Mouse (Mus musculus): ENCODE measurements at regions not wholly inside any gene's neighbourhood (a gene's known extent, or its start where the extent isn't known, plus 50 kb on each side); places are given as distances from the start of the nearest gene placed in this dataset.
"Not testable (repeated sequence)": the region's sequence is repeated elsewhere in the genome, so short reads cannot be mapped to it uniquely, and the experiment has no call there.

DNA sequence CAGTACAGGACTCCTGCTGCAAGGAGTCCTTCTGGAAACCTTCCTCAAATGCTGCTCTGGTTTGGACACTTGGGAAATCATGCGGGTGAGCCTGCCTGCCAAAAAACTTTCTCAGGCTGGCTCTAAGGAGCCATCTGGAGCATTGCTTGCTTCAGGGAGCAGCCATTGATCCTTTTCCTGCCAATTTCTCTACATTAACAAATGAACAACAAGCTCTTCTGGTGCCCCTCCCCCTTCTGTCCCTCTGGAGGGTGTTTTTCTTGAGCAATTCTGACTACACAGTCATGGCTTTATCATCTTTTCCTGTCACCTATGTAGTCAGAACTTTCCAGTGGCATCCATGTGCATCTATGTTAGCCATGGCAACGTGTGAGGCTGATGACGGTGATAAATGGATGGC is 84.5 kb downstream of the Fam43a start:
- DNase-seq = peak; percentile 70
- intact Hi-C loops (cut with DNase I) = no loop called here

DNA sequence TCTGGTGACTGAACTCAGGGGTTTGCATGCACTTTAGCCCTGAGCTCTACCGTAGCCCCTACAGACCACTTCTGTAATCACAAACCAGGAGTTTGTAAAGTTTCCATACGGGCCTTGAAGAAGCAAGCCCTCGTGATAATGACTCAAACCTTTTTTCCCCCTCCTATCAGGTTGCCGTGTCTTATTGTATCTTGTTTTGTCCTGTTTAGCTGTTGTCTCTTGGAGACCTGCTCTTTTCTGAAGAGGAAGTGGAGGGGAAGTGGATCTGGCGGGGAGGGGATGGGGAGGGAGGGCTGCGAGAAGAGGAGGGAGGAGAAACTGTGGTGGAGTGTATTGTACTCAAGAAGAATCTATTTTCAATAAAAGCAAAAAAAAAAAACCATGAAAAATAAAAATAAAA is 87.0 kb downstream of the Fam43a start:
- intact Hi-C loops (cut with DNase I) = no loop called here

DNA sequence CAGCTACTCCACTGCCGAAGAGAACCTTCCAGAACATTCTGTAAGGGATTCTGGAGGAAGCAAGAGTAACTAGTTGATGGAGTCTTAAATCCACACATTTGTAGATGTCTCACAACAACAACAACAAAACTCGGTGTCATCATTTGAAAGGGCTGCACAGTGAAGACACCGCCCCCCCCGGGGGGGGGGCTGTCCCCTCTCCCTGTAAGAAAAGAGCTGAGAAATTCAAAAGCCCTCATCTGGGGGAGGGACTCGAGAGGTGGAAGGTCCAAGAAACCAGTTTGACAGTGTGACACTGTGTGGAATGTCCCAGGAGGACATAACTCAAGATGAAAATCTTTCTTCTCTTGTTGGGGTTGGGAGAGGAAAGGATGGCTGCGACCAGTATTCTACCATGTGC is 87.7 kb downstream of the Fam43a start:
- DNase-seq = no peak
- intact Hi-C loops (cut with DNase I) = no loop called here

More for the DNA sequence above, 87.0 kb downstream of the Fam43a start:
- no peak for DNase-seq

- intact Hi-C loops (cut with DNase I) = no loop called here
Observed at GRCm38 (mm10) chr16:30687682-30688081, 88.2 kb downstream of the Fam43a start.

DNA sequence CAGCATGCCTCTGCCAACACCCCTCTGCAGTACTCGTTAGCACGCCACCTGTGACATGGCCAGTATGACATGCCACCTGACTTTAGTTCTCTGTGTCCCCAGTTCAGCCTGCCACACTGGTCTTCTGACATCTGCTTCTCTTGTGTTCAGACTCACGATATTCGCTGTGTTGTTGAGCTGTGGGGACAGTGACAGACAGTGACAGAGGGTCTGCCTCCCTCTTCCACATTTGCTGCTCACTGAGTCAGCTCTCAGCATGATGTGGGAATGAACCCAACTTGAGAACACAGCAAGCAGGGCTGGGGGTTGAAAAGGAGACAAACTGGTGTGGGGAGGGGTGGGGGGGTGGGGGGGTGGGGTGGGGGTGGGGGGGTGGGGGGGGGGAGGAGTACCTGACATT is 91.0 kb downstream of the Fam43a start:
- DNase-seq = peak; percentile 44
- intact Hi-C loops (cut with DNase I) = no loop called here

More at GRCm38 (mm10) chr16:30687682-30688081, 88.2 kb downstream of the Fam43a start:
- DNase-seq = no peak

DNA sequence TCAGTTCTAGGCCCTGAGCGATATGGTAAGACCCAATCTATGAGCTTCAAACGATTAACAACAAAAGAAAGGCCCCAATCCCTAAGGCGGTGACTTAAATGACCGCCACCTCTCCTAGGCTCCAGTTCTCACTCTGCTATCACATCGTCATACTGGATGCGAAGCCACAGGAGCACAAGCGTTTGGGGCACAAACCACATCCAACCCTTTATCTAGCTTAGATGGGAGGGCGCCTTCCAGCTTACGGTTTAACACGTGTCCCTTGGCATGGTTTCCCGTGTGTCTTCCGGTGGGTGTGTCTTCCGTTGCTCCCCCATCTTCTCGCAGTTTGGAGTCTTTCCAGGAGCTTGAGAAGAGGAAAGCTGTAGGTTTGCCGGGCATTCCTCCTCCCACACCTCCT is 92.4 kb downstream of the Fam43a start:
- no peak for DNase-seq
- intact Hi-C loops (cut with DNase I) = no loop called here

DNA sequence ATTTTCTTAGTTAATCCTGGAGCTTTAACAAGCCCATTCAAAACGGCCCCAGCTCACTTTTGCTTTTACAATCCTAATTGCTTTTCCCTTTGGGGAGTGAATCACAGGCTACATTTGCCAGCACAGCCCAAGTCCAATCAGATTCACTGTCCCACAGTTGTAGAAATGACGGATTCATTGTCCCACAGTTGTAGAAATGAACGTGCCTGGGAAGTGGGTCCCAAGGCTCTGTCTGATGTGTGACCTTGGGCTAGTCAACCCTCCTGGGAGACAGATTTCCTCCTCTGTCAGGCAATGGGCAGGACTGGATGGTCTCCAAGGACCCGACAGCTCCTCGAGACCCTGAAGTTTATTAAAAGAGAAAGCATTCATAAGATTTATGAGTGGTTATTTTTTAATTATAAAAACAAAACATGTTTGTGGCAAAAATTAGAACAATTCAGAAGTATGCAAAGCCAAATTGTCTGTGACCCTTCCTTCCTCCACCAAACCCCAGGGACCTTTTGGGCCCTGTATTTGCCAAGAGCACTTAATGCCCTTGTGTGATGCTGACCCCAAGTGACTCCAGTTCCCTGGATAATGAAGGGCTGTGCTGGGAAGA is 93.1 kb downstream of the Fam43a start:
- intact Hi-C loops (cut with DNase I) = no loop called here

DNA sequence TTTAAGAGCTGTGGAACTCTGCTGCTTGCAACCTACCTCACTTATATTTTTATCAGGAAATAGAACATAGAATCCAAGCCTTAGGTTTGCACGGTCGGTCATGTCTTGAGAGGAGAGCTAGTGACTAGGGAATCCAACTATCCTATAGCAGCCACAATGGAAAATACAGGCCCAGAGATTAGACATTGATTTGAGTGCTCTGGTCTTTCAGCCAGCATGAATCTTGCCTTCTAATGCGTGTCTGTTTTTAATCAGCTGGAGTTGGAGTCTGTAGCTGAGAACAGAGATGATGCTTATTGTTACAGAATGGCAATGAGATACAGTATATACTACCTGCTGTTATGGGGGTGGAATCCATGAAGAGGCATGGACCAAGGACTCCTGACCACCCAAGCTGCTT is 93.7 kb downstream of the Fam43a start:
- DNase-seq = no peak
- intact Hi-C loops (cut with DNase I) = no loop called here

More for the DNA sequence above, 93.1 kb downstream of the Fam43a start:
- no peak for DNase-seq

GRCm38 (mm10) chr16:30693839-30694527 is 94.5 kb downstream of the Fam43a start:
- no peak for DNase-seq
- intact Hi-C loops (cut with DNase I) = no loop called here

DNA sequence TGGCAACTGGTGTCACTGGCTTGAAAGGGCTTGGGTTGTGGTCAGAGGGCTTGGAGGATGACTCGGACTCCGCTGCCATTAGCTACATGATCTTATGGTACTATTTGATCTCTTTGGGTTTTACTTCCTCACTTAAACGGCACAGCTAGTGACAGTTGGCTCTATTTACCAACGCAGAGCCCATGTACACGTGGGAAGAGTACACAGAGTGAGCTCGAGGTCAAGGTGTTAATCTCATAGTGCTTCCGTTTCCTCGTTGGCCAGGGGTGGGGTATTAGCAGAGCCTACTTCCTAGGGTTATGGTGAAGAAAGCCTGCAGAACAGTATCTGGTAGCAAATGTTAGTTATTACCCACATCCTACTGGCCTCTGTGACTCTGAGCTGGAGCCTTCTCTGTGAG is 96.2 kb downstream of the Fam43a start:
- intact Hi-C loops (cut with DNase I) = no loop called here
- DNase-seq = no peak

DNA sequence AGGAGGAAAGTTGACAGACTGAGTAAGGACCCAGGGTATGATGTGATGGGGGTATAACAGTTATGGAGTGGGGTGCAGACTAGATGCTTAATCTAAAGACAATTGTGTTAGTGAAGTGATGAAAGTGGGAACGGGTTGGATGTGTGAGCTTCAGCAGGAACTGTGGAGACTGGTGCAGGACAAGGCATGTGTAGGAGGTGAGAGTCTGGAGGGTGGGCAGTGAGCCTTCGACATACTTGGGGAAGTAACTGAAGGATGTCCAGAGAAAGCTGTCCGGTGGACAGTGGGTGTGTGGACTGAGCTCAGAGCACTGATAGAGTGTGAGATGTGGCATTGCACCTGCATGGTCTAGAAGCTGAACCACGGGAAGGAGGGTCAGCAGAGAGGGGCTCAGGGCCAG is 97.7 kb downstream of the Fam43a start:
- intact Hi-C loops (cut with DNase I) = no loop called here
- DNase-seq = no peak

- DNase-seq = no peak
- intact Hi-C loops (cut with DNase I) = no loop called here
Observed at GRCm38 (mm10) chr16:30697806-30698205, 98.3 kb downstream of the Fam43a start.

DNA sequence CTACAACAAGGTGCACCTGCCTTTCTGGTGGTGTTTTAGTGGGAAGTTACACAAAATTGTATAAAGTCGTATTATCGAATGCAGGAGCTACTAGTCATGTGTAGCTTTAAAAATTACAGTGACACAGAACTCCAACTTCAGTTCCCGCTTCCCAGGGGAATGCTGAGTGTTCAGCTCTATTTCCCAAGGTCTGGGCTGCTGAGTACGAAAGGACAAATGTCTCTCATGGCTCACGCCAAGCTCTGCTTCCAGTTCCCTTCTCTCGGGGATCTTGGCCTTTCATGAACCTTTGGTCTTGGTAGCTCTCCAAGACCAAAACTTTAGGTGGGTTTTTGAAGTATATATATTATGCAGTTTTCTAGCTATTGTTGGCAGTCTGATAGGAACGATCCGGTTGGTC is 104.3 kb downstream of the Fam43a start:
- DNase-seq = no peak
- intact Hi-C loops (cut with DNase I) = no loop called here

DNA sequence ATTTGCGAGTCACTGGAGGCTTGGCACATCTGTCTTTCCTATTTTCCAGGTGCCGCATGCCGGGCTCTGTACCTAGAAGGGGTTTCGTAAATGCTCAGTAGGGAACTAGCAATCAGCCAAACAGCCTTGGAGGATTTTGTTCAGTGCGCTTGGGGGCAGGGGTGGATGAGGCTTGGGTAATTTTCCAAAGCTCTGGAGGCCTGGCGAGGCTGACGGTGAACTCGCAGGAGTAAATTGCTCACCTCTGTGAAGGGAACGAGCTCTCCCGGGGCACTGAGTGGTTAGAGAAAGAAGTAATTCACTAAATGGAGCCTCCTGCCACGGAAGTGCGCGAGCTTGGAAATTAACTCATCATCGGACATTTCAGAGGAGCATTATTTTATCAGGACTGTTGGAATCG is 110.0 kb downstream of the Fam43a start:
- intact Hi-C loops (cut with DNase I) = no loop called here
- DNase-seq = no peak

DNA sequence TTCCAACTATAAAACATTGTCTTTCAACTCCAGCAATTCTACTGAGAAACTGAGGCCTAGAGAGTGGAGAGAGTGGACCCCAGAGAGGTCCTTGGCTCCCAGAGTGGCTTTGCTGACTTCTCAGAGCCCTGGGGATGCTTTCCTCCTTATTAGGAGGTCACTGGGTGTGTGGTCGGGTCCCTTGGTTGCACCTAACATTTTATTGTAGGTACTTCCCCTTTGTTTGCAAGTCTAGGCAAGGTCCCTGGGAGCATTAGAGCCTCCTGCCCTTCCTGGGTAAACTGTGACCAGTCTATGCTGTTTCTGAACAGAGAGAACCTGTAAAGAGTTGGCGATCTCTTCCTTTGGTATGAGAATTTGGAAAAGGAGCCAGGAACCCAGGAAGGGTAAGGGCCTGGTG is 110.5 kb downstream of the Fam43a start:
- intact Hi-C loops (cut with DNase I) = no loop called here

DNA sequence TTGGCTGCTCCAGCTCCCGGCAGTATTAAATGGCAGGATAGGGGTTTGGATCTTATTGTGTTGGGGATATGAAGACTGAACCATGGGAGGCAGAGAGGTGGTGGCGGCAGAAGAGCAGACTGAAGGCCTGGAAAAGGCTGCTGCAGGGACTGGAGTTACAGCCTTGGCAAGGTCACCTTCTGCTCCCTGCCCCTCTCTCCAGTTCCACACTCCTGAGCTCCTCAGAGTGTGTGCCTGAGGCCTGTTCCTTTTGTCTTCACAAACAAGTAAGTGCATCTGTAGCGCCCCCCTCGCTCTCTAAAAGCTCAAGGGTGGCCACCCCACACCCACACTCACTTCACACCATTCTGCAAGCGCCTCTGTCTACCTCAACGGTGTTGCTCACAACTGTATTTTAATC is 113.0 kb downstream of the Fam43a start:
- no peak for DNase-seq
- intact Hi-C loops (cut with DNase I) = no loop called here

More for the DNA sequence above, 110.5 kb downstream of the Fam43a start:
- no peak for DNase-seq

DNA sequence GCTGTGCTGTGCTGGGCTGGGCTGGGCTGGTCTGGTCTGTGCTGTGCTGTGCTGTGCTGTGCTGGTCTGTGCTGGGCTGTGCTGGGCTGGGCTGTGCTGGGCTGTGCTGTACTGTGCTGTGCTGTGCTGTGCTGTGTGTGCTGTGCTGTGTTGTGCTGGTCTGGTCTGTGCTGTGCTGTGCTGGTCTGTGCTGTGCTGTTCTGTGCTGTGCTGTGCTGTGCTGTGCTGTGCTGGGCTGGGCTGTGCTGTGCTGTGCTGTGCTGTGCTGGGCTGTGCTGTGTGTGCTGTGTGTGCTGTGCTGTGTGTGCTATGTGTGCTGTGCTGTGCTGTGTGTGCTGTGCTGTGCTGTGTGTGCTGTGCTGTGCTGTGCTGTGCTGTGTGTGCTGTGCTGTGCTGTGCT is 118.1 kb downstream of the Fam43a start:
- intact Hi-C loops (cut with DNase I); DNase-seq: not testable (repeated sequence)

GRCm38 (mm10) chr16:30720791-30721190 is 121.3 kb downstream of the Fam43a start:
- intact Hi-C loops (cut with DNase I) = no loop called here
- no peak for DNase-seq

- intact Hi-C loops (cut with DNase I) = no loop called here
- DNase-seq = no peak
Observed at GRCm38 (mm10) chr16:30721223-30721622, 121.7 kb downstream of the Fam43a start.

DNA sequence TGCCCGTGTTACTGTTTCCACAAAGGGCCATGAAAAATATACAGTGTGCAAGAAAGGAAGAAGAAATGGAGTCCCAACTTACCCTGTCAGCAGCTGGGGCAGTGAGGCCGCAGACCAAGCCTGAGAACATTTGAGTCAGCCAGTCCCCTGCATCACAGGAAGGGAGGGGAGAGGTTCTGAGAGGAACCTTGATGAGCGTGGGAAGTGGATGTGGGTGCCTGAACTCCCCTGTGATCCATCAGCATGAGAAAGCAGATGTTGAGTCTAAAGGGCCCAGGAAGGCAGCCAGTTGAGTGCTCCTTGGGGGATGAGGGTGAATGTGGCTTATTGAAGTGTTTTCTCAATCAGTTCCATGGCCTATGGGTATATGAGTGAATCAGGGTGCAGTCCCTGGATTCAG is 122.8 kb downstream of the Fam43a start:
- intact Hi-C loops (cut with DNase I) = no loop called here
- DNase-seq = no peak

GRCm38 (mm10) chr16:30724591-30724990 is 125.1 kb downstream of the Fam43a start:
- intact Hi-C loops (cut with DNase I) = no loop called here
- DNase-seq = no peak

- intact Hi-C loops (cut with DNase I) = no loop called here
Observed at GRCm38 (mm10) chr16:30732770-30733415, 133.4 kb downstream of the Fam43a start.

More at GRCm38 (mm10) chr16:30732770-30733415, 133.4 kb downstream of the Fam43a start:
- no peak for DNase-seq
